Mouse (Mus musculus) CH12.LX (cell line): Measurements from ENCODE around the gene Pms2.

Experiments used
- CTCF ChIP-seq, 2 experiments: IDR thresholded peaks in 1 of 2; conservative IDR thresholded peaks in 1 of 2; 2 replicates each; pipeline ENCODE4 v1.5.1; 2011 to 2012; ENCODE audit warnings: low read depth in 2 of 2, low read length in 2 of 2, improper control_type of control experiment in 1 of 2, inconsistent platforms in 1 of 2, mild to moderate bottlenecking in 1 of 2, moderate library complexity in 1 of 2
- E2F4 ChIP-seq: IDR thresholded peaks from 2 replicates; pipeline ENCODE4 v1.6.1; 2011; ENCODE audit warnings: low read depth, low read length, improper control_type of control experiment; ENCODE audit not compliant: insufficient replicate concordance
- EP300 ChIP-seq: IDR thresholded peaks from 2 replicates; pipeline ENCODE4 v1.6.1; 2011; ENCODE audit warnings: low read length, improper control_type of control experiment
- ETS1 ChIP-seq: conservative IDR thresholded peaks from 2 replicates; pipeline ENCODE4 v1.6.1; 2012; ENCODE audit warnings: low read depth, mild to moderate bottlenecking, inconsistent platforms, low read length, improper control_type of control experiment, moderate library complexity
- HCFC1 ChIP-seq: IDR thresholded peaks from 2 replicates; pipeline ENCODE4 v1.6.1; 2012; ENCODE audit warnings: low read depth, mild to moderate bottlenecking, inconsistent platforms, low read length, improper control_type of control experiment
- IRF4 ChIP-seq: IDR thresholded peaks from 2 replicates; pipeline ENCODE4 v1.6.1; 2014; ENCODE audit warnings: low read depth, mild to moderate bottlenecking, inconsistent platforms, low read length, improper control_type of control experiment
- JUND ChIP-seq: conservative IDR thresholded peaks from 2 replicates; pipeline ENCODE4 v1.6.1; 2011; ENCODE audit warnings: low read depth, low read length, improper control_type of control experiment
- MEF2A ChIP-seq: IDR thresholded peaks from 2 replicates; pipeline ENCODE4 v1.6.1; 2014; ENCODE audit warnings: low read depth, mild to moderate bottlenecking, inconsistent platforms, low read length, improper control_type of control experiment, borderline replicate concordance
- NELFE ChIP-seq: IDR thresholded peaks from 2 replicates; pipeline ENCODE4 v1.6.1; 2011; ENCODE audit warnings: low read depth, low read length, improper control_type of control experiment
- NRF1 ChIP-seq: IDR thresholded peaks from 2 replicates; pipeline ENCODE4 v1.6.1; 2014; ENCODE audit warnings: low read depth, mild to moderate bottlenecking, inconsistent platforms, low read length, improper control_type of control experiment, moderate library complexity
- POLR2A ChIP-seq: IDR thresholded peaks from 2 replicates; pipeline ENCODE4 v1.6.1; 2011; ENCODE audit warnings: low read depth, mild to moderate bottlenecking, improper control_type of control experiment, low read length
- POLR2AphosphoS2 ChIP-seq: IDR thresholded peaks from 2 replicates; pipeline ENCODE4 v1.6.1; 2011; ENCODE audit warnings: low read depth, low read length, improper control_type of control experiment
- RCOR1 ChIP-seq: conservative IDR thresholded peaks from 2 replicates; pipeline ENCODE4 v1.6.1; 2012; ENCODE audit warnings: low read depth, mild to moderate bottlenecking, inconsistent platforms, low read length, improper control_type of control experiment
- ZNF384 ChIP-seq: IDR thresholded peaks from 2 replicates; pipeline ENCODE4 v1.6.1; 2012; ENCODE audit warnings: low read depth, low read length, improper control_type of control experiment, inconsistent platforms

DNA sequence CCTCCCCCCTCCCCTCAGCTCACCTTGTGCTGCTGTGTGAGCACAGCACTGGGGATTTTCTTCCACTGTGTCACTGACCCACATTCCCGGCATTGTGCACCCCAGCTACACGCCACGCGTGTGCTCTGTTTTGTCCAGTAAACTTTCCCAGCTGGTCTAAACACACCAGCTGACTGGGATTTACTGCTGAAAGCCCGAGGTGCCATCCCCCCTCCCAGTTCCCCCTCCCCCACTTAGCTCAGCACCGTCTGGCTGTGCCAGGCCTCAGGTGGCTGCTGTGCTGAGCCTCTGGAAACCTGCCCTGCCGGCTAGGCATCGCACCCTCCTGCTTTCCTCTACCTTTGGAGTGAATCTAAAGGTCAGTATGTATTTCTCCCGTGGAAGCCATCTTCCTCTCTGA lies 71.1 kb downstream of the Pms2 start:
- TF ChIP-seq MEF2A (no peak), IRF4 (no peak), CTCF (conservative IDR thresholded peaks at IDR 0.05 in 1 of 2, IDR thresholded peaks at IDR 0.05 in 1 of 2; ENCODE audit: low read depth in 2 of 2, low read length in 2 of 2) (no peak), POLR2AphosphoS2 (no peak), ZNF384 (no peak), NELFE (no peak), E2F4 (no peak), NRF1 (no peak), POLR2A (no peak), RCOR1 (no peak), EP300 (no peak), HCFC1 (no peak), JUND (no peak), ETS1 (no peak)
